Mouse (Mus musculus) olfactory bulb, adult 2 months (tissue): ENCODE measurements around the gene Spn. TPM values are rescaled to one million over a fixed set of nuclear protein-coding genes. Genes with fewer than 3 reads are reported as not detected.
"Not testable (repeated sequence)": the region's sequence is repeated elsewhere in the genome, so short reads cannot be mapped to it uniquely, and the experiment has no call there.

Experiments used
- H3K27ac ChIP-seq: fragments of 200-500 bp; 2 replicates; pipeline ENCODE4 v1.5.1; 2012; ENCODE audit warnings: low read depth, low read length; ENCODE audit not compliant: insufficient read depth
- H3K4me1 ChIP-seq: fragments of 200-500 bp; 2 replicates; pipeline ENCODE4 v1.6.1; 2012; ENCODE audit warnings: low read length; ENCODE audit not compliant: control insufficient read depth, insufficient read depth
- H3K4me3 ChIP-seq: fragments of 200-500 bp; 2 replicates; pipeline ENCODE4 v1.5.1; 2012; ENCODE audit warnings: mild to moderate bottlenecking, low read depth, low read length, moderate library complexity; ENCODE audit not compliant: insufficient read depth
- CTCF ChIP-seq: fragments of 200-500 bp; IDR thresholded peaks from 2 replicates; pipeline ENCODE4 v1.5.1; 2012; ENCODE audit warnings: low read depth, mild to moderate bottlenecking, low read length, moderate library complexity; ENCODE audit not compliant: insufficient read depth
- POLR2A ChIP-seq: fragments of 200-500 bp; IDR thresholded peaks from 2 replicates; pipeline ENCODE4 v1.6.1; 2012; ENCODE audit warnings: mild to moderate bottlenecking, low read depth, low read length, moderate library complexity; ENCODE audit not compliant: insufficient read depth
- WGBS: fragments of 180-500 bp; shearing (Covaris S2); methylation state at CpG from one replicate; pipeline ENCODE4 v1.1.7; 2018; 5-methylcytosine and 5-hydroxymethylcytosine counted together
- polyA plus RNA-seq: library from polyadenylated mRNA; stranded (reverse); fragments of >200 nt; gene quantifications from 2 replicates; pipeline ENCODE4 v1.2.4, GENCODE M21; 2012; ENCODE audit warnings: low replicate concordance; ENCODE audit not compliant: missing spikeins, insufficient read depth, insufficient read length

Spn gene
- polyA plus RNA-seq: not detected in 2 replicates

DNA sequence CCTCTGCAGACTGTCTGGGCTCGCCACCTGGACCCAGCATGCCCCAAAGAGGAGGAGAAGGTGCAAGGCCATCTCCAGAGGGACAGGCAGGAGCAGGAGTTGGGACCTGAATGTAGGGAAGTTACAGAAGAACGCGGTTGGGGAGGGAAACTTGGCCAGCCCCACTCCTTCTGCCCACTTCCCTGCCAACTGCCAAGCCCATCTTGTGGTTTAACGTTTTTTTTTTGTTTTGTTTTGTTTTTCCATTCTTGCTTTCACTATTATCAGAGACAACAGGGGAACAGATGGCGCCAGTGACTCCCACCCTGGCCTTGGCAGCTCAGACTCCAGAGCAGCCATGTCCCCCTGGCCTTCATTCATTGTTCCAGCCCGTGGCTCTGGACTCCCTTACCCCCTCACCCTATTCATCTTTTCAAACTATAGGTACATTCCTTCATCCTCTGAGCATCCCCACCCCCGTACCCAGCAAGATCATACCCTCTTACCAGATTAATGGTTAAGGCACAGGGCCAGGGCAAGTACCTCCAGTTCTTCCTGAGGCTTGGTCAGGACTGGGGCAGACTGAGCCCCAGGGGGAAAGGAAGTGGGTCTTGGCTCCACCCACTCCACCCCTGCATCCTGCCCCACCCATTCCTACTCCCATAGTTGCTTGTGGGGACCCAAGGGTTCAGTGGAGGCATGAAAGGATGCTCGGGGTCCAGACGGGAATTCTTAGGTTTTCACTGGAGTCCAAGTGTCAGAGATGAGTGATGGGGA lies at the start of gene Spn:
Gene Spn (minus strand): TSS at position 562 of the 756 bp plus-strand sequence.
- Histone ChIP-seq H3K4me1 (no peaks in the 10 kb centered on the region), H3K4me3 (no peak within 1 kb of the TSS), H3K27ac (no peak within 1 kb of the TSS)
- no peak for TF ChIP-seq POLR2A
- no peak for TF ChIP-seq CTCF
- WGBS: 61% methylated on average over 9 of the region's 9 CpGs

DNA sequence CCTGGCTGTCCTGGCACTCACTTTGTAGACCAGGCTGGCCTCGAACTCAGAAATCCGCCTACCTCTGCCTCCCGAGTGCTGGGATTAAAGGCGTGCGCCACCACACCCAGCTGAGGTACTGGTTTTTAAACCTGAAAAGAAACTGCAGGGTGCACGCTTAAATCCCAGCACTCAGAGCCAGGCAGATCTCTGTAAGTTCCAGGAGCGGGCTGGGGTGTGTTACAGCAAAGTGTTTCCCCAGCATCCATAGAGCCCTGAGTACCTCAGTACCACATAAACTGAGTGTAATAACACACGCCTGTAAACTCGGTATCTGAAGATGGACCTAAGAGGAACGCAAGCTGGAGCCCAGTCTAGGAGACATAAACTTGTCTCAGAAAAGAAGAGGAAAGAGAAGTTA lies 49.7 kb upstream of the Spn start:
- H3K27ac ChIP-seq: no peak overlapping the region
- WGBS: 75% methylated on average over 10 of the region's 10 CpGs
- no peaks in the 10 kb centered on the region for H3K4me1 ChIP-seq
- TF ChIP-seq CTCF: no peak
- TF ChIP-seq POLR2A: no peak
- H3K4me3 ChIP-seq: no peak overlapping the region

- H3K4me3 ChIP-seq: no peak overlapping the region
- no peak for TF ChIP-seq POLR2A
- TF ChIP-seq CTCF: no peak
- WGBS: 70% methylated on average over 3 of the region's 3 CpGs
- no peaks in the 10 kb centered on the region for H3K4me1 ChIP-seq
- H3K27ac ChIP-seq: no peak overlapping the region
These were observed 48.0 kb upstream of the Spn start for GRCm38 (mm10) chr7:127185601-127186000.

- Histone ChIP-seq H3K4me1 (no peaks in the 10 kb centered on the region), H3K27ac (no peak overlapping the region), H3K4me3 (no peak overlapping the region)
- no peak for TF ChIP-seq CTCF
- no peak for TF ChIP-seq POLR2A
- 33% methylated on average over 1 of the region's 1 CpGs for WGBS
These were observed 47.1 kb upstream of the Spn start for GRCm38 (mm10) chr7:127184720-127185119.

GRCm38 (mm10) chr7:127183828-127184227 lies 46.2 kb upstream of the Spn start:
- no peak overlapping the region for H3K4me3 ChIP-seq
- no peaks in the 10 kb centered on the region for H3K4me1 ChIP-seq
- 76% methylated on average over 6 of the region's 6 CpGs for WGBS

DNA sequence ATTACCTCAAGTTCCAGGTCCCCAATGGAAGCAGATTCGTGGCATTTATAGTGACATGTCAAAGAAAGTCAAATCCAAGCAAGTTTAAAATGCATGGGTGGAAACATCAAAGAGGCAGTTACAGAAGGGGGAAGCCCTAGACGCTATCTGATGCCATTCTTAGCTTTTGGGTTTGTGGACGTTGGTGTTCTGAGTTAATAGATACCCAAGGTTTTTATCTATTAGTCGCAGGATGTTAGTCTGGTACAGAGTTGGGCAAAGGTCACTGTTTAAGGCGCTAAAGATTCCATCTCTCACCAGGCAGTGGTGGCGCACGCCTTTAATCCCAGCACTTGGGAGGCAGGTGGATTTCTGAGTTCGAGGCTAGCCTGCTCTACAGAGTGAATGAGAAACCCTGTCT lies 45.7 kb upstream of the Spn start:
- TF ChIP-seq CTCF (no peak), POLR2A (no peak)
- 85% methylated on average over 8 of the region's 8 CpGs for WGBS
- no peak overlapping the region for H3K4me3 ChIP-seq
- H3K4me1 ChIP-seq: no peaks in the 10 kb centered on the region
- H3K27ac ChIP-seq: no peak overlapping the region

More at GRCm38 (mm10) chr7:127183828-127184227, 46.2 kb upstream of the Spn start:
- H3K27ac ChIP-seq: no peak overlapping the region
- no peak for TF ChIP-seq POLR2A
- TF ChIP-seq CTCF: no peak

- not testable (repeated sequence) for H3K4me1 ChIP-seq, H3K4me3 ChIP-seq, H3K27ac ChIP-seq
- WGBS: 39% methylated on average over 3 of the region's 3 CpGs
These were observed 44.1 kb upstream of the Spn start for GRCm38 (mm10) chr7:127181724-127182123.

- 58% methylated on average over 2 of the region's 2 CpGs for WGBS
- Histone ChIP-seq H3K4me1 (no peaks in the 10 kb centered on the region), H3K27ac (no peak overlapping the region), H3K4me3 (no peak overlapping the region)
- no peak for TF ChIP-seq CTCF
- TF ChIP-seq POLR2A: no peak
These were observed 43.2 kb upstream of the Spn start for GRCm38 (mm10) chr7:127180783-127181182.

DNA sequence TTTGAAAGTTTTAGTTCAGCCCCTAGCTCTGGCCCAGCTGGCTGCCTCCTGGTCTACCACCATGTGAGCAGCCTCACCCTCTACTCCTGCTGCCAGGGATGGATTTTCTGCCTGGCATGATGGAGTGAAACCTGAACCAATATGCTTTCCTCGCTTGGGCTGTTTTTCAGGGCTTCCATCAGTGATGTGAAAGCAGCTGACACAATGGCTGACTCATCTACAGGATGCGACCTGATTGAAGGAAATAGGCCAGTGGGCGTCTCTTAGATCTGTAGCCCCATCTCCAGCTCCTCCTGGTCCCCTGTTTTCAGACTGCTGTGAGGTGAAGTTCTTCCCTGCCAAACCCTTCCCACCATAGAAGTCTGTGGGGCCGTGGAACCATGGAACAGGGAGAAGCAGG lies 39.3 kb upstream of the Spn start:
- WGBS: 72% methylated on average over 4 of the region's 4 CpGs
- TF ChIP-seq CTCF: no peak
- TF ChIP-seq POLR2A: no peak
- no peaks in the 10 kb centered on the region for H3K4me1 ChIP-seq
- H3K27ac ChIP-seq: no peak overlapping the region
- no peak overlapping the region for H3K4me3 ChIP-seq
